Mouse (Mus musculus) monocyte, adult 2 months (primary cell): ENCODE data around the gene Slc17a3.

Experiments used
- DNase-seq, 2 experiments: peaks; one replicate each; pipeline ENCODE4 v3.0.0; 2022; ENCODE audit warnings: low spot score in 2 of 2, low read depth in 1 of 2

Slc17a3 gene

DNA sequence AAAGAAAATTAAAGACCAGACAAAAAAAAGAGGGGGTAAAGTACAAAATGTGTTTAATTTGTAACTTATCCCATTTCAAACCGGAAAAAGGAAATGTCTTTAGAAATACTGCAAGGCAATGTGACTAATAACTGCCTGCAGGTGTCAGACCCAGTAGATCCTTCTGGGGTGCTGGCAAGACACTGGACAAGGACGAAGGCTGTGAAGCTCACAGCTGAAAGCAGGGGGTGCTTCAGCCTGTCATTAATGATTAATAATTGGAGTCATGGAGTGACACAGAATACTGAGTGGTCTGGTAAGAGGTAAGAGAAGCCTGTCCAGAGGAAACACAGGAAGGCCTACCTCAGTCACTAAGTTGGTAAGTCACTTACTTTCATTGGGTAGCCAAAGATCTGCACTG is at the start of gene Slc17a3:
Slc17a3 (plus strand) TSS at position 127 of the 400 bp plus-strand sequence.
- DNase-seq: no peak

DNA sequence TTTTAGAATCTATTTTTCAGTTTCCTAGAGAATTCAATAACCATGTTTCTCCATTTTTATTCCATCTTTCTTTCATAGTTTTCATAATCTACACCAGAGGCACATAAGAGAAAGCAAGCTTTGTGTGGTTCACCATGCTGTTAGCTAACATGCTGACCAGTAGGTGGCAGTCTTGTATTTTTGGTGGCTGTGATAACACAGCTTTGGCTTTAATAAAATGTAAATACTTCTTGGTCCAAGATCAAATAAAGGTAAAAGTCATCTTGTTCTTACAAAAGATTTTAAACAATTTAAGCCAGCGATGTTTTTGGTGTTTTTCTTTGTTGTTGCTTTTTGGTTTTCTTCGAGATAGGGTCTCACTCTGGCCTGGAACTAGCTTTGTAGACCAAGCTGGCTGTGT is 46.7 kb upstream of the Slc17a3 start:
- DNase-seq: no peak

DNA sequence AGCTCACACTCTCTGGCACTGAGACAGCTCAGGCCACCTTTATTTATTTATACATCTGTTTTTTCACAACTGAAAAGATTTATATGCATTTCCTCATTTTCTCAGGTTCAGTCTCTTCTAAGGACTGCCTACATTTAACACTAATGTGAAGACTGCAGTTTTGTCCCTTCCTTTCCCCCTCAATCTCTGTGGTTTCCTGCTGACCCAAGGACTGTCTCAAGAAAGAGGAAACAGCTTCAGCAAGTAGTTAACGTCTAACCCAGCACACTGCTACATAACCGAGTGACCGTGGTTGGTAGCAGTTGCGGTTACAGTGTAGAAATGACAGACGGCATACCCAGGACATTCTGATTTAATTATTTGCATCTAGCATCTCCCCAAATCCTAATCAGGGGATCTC is 39.8 kb upstream of the Slc17a3 start:
- DNase-seq: peak; percentile 10 to 36

DNA sequence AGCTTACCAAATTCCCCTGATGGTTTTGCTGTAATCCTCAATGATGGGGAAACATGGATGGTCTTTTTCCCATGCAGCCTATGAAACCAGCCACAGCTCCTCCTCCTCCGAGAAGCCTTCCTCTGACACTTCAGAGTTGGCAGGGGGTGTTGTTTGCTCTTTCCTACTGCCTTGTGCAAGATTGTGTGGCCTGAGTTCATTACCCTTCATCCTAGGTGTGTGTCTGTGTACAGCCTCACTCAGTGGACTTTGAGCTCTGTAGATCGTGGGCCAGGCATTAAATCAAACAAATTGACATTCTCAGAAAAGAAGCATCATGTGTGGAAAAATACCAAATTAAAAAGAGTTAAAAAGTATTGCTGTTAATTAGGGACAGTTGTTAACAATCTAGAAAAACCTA is 34.7 kb upstream of the Slc17a3 start:
- DNase-seq: no peak

DNA sequence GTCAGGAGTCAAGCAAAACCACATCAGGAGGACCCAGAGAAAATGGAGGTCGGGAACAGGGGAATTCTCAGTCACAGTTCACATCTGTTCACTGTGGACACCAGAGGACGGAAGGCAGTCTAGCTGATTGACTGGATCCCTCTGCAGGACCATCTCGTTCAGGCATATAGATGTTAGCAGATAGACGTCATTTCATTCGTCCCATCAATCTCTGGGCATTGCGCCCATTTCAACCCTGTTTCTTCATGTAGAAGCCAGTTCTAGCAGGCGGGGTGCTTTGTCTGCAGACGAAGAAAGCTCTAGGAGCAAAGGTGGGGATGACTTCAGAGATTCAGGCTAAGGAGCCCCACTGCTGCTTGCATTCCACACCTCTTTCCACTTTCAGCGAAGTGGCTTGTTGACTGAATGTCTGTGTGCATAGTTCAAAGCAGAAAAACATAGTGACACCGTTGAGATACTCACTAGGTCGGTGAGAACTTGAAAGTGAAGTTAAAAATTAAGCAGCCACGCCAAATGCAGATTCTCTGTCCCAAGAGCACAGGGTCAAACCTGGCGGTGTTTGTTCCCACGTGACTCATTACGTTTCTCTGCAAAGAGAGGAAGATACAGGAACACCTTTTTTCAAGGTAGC is 32.7 kb upstream of the Slc17a3 start, which contains the start of gene Slc17a2:
Slc17a2 (plus strand) TSS at position 572 of the 631 bp plus-strand sequence.
- no peak for DNase-seq

DNA sequence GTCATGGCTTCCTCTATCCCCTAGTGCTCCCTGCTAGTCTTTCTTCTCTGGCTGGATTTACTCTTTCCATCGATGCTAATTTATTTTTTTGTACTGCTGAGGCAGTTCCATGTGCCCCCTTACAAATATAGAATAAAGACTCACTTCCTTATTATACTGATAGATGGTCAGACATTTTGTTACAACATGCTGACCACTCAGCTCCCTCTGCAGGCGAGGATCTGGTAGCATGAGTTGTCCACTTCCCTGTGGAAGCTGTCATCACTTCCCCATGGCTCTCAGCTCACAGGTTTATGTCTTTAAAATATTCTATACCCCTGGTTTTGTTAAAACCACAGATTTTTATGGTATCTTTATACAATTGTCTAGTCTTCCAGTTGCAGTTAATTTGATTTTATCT is 23.1 kb upstream of the Slc17a3 start:
- no peak for DNase-seq

DNA sequence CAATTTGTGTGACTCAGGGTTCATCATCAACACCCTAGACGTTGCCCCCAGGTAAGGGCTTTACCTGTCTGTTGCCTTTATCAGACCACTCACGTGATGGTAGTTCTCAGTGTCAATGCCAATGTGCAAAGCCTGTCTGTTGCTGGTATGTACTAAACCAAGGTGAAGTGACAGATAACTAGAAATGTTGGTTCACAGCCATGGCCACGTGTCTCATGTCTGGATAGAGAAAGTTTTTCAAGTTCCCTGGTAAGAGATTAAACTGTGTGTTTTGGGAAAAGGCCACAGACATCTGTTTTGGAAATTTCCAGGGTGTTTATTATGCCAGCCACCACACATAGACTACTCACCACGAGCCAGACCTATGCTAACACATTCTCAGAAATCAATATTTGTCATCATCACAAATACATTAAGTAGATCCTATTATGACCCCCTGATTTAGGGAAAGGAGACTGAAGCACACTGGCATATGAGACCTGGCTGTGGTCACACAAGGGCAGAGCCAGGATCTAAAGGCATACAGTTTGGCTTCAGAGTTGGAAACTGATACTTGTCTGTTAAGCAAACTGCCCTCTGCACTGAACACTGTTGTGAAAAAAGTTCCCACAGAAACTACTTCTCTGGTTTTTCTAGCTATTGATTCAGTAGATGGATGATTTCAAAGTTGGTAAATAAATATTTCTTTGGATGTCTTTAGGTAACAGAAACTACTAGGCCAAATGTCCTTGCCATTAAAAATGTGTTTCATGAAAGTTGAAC is 18.9 kb upstream of the Slc17a3 start:
- no peak for DNase-seq

DNA sequence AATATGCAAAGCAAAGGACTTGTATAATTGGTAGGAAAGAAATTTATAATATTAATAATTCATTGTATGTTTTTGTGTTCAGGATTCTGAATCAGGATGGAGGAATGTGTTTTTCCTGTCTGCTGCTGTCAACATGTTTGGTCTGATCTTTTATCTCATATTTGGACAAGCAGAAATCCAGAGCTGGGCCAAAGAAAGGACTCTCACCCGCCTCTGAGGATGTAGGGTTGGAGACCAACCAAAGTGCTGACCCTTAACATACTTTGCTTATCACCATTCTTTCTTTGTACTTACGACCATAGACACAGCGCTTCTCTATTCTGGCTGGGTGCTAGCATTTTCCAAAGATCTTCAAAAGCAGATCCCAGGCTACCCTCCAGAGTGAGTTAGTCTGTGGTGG is 17.0 kb upstream of the Slc17a3 start:
- DNase-seq: no peak

DNA sequence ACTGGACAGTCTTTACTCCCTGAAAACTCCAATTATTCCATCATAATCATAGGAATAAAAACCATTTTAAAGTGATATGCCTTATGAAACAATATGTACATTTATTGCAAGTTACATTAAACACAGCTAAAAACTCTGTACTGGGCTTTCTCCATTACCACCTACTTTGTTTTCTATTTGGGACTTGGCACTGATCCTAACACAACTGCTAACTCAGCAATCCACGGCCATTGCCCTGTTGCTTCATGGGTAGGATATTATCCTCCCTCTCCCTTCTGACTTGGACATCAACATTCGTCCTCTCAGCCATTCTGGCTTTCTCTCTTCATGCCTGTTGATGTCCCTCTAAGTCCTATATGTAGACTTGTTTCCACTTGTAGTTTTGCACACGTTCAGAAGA is 12.6 kb upstream of the Slc17a3 start:
- DNase-seq: no peak

DNA sequence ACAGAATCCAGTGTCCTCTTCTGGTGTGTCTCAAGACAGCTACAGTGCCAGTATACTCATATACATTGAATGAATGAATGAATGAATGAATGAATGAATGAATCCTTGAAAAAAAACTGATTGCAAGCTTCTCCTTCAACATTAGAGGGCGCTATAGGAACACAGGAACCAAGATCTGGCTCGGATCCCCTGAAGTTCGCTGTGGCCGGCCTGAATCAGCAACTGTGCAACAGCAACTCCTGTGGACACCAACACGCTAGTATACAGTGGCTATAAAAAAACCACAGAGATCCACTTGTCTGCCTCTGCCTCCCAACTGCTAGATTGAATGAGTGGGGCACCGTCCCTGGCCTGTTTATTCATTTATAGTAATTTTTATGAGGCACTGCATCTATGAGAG is 6.2 kb upstream of the Slc17a3 start:
- no peak for DNase-seq

DNA sequence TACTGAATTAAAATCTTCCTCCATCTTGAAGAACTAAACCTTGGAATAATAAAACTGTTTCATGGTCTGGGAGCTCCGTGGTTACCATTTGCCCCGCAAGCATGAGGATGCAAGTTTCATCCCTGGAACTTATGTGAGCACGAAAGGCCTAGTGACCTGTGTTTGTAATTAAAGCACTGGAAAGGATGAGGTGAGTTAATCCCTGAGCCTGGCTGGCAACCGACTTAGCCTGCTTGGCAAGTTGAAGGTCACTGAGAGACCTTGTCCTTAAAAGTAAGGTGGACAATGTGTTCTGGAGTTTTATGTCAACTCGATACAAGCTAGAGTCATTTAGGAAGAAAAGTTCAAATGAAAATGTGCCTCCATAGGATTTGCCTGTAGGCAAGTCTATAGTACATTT is 4.4 kb upstream of the Slc17a3 start:
- no peak for DNase-seq

DNA sequence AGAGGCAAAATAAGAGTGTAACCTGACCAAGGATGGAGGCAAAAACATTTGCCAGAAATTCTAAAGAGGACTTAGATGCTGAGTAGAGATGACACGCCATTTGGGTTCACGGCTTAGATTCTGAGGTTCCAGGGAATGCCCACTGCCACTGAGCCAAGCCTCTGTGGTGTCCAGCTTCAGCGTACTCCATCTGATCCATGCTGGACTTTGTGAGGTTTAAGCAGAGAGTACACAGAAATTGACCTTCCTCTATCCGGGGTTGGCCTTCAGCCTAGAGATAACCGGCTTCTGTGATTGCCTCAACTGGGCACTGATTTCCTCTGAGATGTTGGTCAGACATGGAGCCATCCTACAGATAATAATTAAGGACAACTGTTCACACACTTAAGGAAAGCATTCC is 2.6 kb upstream of the Slc17a3 start:
- DNase-seq: no peak

DNA sequence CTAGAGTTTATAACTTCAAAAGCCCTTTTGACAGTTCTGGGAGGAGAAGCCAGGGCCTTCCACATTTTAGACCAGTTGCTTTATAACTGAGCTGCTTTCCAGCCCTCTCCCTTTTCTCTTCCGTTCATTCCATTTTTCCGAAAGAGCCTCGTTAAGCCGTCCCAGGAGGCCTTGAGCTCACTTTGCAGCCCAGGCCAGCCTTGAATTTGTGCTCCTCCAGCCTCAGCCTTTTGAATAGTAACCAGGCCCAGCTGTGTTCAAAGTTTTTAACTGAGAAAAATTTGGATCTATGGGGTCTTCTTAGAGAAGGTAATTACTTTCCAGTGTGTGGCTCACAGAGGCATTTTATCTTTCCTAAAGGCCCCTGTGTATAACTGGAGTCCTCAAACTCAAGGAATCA is 6.6 kb downstream of the Slc17a3 start:
- DNase-seq: no peak

DNA sequence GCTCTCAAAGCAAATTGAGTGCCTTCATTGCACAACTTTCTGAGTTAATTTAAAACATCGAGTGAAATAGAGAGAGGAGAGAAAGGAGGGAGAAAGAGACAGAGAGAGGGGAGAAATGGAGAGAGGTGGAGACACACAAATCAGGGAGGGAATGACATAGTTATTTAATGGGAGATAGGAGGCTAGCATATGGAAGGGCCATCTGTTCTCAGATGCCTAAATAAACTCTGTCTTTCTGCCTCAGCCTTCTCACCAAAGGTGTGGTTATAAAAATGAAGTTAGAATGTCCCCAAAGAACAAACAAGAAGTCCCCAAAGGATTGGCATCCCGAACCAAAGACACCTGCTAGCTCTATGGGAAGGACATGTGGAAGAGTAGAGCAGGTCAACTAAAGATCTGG is 10.1 kb downstream of the Slc17a3 start:
- no peak for DNase-seq

DNA sequence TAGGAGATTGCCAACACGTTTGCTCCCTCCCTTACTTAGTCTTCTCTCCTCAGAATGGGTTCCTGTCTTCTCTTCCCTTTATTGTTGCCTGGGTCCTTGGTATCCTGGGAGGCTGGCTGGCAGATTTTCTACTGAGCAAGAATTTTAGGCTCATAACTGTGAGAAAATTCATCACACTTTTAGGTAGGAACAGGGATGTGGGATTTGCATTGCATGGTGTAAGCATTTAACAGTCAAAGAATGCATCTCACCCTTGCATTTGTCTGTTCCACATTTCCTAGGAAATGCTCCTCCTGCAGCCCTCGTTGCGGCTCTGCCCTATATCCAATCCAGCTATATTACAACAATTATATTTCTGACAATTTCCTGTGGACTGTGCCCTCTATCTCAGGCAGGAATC is 17.2 kb downstream of the Slc17a3 start:
- no peak for DNase-seq

DNA sequence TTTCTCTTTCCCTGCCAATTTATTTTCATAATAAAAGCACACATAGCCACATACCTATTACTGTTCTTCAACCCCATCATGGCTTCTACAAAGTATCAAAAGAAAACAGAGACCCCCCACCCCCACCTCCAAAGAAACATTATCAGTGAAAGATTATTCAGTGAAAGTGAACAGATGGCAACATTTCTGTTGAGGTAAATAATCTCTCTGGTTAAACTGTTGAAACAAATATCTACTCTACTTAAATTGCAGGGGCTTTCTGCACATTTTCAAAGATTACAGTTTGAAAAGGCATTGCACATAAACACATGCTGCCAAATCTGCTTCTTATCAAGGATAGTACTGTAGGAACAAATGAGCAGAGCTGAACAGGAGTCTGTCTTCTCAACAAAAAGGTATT is 22.6 kb downstream of the Slc17a3 start:
- DNase-seq: no peak

DNA sequence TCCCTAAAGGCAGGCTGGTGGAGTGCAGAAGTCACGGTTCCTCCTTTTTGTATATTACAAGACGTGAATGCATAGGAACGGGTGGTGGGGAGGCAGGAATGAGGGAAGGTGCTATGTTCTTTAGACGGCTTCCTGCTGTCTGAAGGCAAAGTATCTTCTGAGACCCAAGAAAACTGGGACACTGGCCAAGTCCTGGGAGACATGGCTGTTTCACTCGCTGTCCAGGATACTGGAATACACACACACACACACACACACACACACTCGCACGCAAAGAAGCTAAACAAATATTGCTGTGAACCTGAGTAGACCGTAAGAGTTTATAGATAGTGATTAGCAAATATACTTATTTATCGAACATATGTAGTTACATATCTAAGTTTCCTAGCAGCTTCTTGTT is 25.5 kb downstream of the Slc17a3 start:
- no peak for DNase-seq

DNA sequence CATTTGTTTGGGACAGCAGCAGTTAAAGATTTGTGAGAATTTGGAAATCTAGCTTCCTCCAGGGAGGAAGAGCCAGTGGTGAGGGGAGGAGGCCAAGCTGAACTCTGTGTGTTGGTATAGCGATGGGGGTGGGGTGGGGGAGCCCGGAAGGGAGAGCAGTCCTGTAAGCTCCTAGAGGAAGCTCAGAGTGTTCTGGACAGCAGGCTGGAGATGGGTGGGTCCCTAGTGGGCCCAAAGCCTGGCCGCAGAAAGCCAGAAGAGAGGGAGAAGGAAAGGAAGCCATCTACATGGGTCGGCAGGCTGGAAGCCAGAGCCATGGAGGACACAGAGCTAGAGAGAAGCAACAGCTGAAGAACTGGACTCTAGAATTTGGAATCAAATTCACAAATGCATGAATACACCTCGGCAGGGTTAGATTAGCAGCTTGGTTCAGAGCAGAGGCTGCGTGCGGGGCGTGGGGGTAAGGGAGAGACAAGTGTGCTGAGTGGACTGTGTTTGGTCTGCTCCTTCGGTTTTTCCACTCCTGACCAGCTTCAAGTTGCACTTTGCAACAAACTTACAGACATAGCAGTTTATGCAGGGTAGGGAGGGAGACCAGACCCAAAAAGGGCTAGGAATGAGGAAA is 27.0 kb downstream of the Slc17a3 start:
- DNase-seq: no peak

DNA sequence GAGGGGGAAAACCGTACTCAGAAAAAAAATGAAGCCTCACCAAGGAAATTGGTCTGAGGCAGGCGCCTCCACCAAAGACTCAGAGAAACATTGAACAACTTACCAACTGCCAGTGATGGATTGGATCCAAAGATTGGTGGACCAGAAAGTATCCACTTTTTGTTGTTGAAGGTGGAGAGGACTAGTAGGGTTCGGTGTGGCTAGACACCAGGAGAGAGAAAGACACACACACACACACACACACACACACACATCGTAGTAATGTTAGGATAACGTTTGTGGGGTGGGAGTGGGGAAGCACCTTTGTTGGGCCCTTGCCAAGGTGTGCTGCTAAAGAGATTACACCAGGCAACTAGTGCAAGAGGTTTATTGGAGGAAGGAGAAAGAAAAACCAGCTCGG is 27.8 kb downstream of the Slc17a3 start:
- no peak for DNase-seq

DNA sequence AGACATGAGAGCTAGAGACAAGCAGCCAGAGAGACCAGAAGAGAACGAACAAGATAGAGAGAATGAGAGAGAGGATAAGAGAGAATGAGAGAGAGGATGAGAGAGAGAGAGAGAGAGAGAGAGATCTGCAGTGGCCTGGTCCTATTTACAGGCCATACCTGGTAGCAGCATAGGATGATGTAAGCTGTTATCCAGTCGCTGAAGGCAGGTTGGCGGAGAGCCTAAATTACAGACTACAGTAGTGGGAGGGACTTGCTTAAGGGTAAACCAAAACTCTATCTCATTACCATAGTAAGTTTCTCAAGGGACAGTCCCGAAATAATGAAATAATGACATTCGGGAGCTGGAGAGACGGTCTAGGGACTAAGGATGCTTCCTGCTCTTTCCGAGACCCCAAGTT is 28.2 kb downstream of the Slc17a3 start, which contains the start of gene Slc17a1:
Slc17a1 (plus strand) TSS at position 346 of the 400 bp plus-strand sequence.
- no peak for DNase-seq

DNA sequence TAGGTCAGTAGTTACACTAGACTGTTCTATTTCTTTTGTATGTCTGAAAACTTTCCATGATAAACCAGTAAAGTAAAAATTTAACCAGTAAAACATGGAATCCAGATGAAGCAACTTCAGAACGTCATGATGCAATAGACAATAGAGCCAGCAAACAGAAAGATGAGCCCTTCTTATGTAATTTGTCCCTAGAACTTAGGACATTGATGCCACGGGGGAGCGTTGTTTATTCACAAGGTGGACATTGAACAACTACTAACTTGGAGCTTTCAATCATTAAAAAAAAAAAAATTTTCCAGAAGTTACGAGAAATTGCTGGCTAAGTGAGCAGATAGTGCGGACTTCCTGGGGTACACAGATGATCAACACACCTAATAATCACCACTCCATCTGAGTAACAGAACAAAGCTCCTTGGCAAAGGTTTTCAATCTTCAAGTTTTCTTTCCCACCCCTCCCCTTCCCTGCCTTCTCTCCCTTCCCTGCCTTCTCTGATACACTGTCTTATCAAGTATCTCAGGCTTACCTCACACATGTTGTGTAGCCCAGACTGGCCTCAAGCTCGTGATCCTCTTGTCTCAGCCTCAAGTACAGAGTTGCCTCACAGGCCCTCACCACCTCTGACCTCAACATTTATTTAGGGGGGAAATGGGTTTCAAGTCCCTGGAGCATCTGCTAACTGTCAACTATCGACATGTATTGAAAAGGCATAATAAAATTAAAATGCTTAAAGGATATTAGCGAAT is 29.7 kb downstream of the Slc17a3 start:
- no peak for DNase-seq

DNA sequence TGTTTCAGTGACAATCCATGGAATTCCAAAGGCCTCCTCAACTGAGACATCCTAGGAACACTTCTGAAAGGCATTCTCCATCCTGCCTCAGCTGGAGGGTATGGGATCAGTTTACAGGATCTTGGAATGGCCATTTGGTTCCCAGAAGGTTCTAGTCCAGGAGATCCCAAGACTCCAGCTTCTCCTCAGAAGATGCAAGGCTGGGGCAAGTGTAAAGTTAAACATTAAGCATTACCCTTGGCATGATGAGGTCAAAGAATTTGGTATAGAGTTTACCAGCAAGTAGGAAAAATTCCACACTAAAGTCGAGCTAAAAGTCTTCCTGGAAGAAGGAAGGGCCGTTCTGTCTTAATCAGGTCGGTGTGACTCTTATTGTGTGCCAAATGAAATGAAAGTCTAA is 30.8 kb downstream of the Slc17a3 start:
- DNase-seq: no peak
